Comparison of ENCODE assay signal across 30 mouse cellular contexts in genomic region chr6:53982047-53982600, GRCm38 (mm10). TPM values are rescaled to one million over a fixed set of nuclear protein-coding genes. Genes with fewer than 3 reads are reported as not detected.
DNase-seq lines count a peak whose midpoint lies in the region; ATAC-seq lines count a peak whose summit lies in the region.
"Had no signal": no experiment of that assay in that cellular context is flagged by ENCODE, and none has a peak within 500 bp of the region (broad histone marks: within the 10 kb centered on the region; RNA-seq: fewer than 3 reads in every experiment).

No protein-coding gene starts in this region.

- no peak overlapping the region for H3K27ac ChIP-seq in lung, embryonic 16.5 days (ENCODE audit: low read length)
- H3K27ac ChIP-seq in intestine, embryonic 16.5 days (ENCODE audit: low read length) = no peak overlapping the region
- H3K27ac ChIP-seq in kidney, embryonic 15.5 days = no peak overlapping the region
- H3K27ac ChIP-seq: gastrocnemius, adult 2 months; heart, adult 2 months; heart, embryonic 13.5 days; liver, embryonic 12.5 days; midbrain, embryonic 12.5 days; stomach, embryonic 15.5 days had no signal

- peaks cover 7% of the 10 kb centered on the region for H3K4me1 ChIP-seq in lung, embryonic 16.5 days (replicated peaks; ENCODE audit: control insufficient read depth, insufficient read depth, low read length)
- H3K4me1 ChIP-seq in intestine, embryonic 16.5 days (ENCODE audit: control insufficient read depth, insufficient read depth, low read length) = peaks cover 10% of the 10 kb centered on the region; the same call in 1 of the 2 replicates
- H3K4me1 ChIP-seq in kidney, embryonic 15.5 days = peaks cover 22% of the 10 kb centered on the region

- no peak overlapping the region for H3K9ac ChIP-seq in lung, embryonic 16.5 days (ENCODE audit: low read length)
- H3K9ac ChIP-seq in intestine, embryonic 16.5 days (ENCODE audit: low read depth, low read length) = no peak overlapping the region
- no peak overlapping the region for H3K9ac ChIP-seq in kidney, embryonic 15.5 days
- H3K9ac ChIP-seq: heart, embryonic 13.5 days; liver, embryonic 12.5 days; liver, postnatal 0 days; midbrain, embryonic 12.5 days; stomach, embryonic 15.5 days had no signal

- no peaks in the 10 kb centered on the region for H3K9me3 ChIP-seq in lung, embryonic 16.5 days (ENCODE audit: control insufficient read depth, low read length)
- H3K9me3 ChIP-seq in intestine, embryonic 16.5 days (ENCODE audit: control insufficient read depth, low read length) = no peaks in the 10 kb centered on the region
- H3K9me3 ChIP-seq in kidney, embryonic 15.5 days (replicated peaks) = no peaks in the 10 kb centered on the region
- H3K9me3 ChIP-seq: heart, embryonic 13.5 days; liver, embryonic 12.5 days; midbrain, embryonic 12.5 days; stomach, embryonic 15.5 days had no signal

- H3K36me3 ChIP-seq in lung, embryonic 16.5 days (ENCODE audit: control insufficient read depth, insufficient read depth, low read length) = no peaks in the 10 kb centered on the region
- no peaks in the 10 kb centered on the region for H3K36me3 ChIP-seq in intestine, embryonic 16.5 days (ENCODE audit: control insufficient read depth, insufficient read depth, low read length)
- H3K36me3 ChIP-seq in kidney, embryonic 15.5 days = no peaks in the 10 kb centered on the region
- H3K36me3 ChIP-seq: heart, embryonic 13.5 days; liver, embryonic 12.5 days; midbrain, embryonic 12.5 days; stomach, embryonic 15.5 days had no signal

- WGBS in lung, embryonic 16.5 days = 51% methylated on average over 9 of the region's 9 CpGs
- 40% methylated on average over 9 of the region's 9 CpGs for WGBS in intestine, embryonic 16.5 days
- WGBS in kidney, embryonic 15.5 days = 46% methylated on average over 9 of the region's 9 CpGs

- peak; percentile 45 for DNase-seq in embryo, embryonic 11 days
- no peak for DNase-seq in embryo, embryonic 10 days (ENCODE audit: low spot score)
- DNase-seq in lung, postnatal 14 days = no peak
- peak; percentile 63 for DNase-seq in retina, postnatal 1 day
- DNase-seq: adrenal gland, postnatal 14 days; cerebellum, adult 11 months; cerebellum, adult 9-10 months; cerebellum, postnatal 36 days; gastrocnemius, adult 2 months; gastrocnemius, postnatal 36 days; heart, adult 2 months; kidney, adult 9 months; kidney, postnatal 14 days; layer of hippocampus, adult 9-11 months; liver, postnatal 0 days; right cerebral cortex, postnatal 14 days had no signal

- no peak overlapping the region for H3K4me3 ChIP-seq in lung, embryonic 16.5 days (ENCODE audit: low read length)
- H3K4me3 ChIP-seq in intestine, embryonic 16.5 days (ENCODE audit: low read length) = no peak overlapping the region
- H3K4me3 ChIP-seq in kidney, embryonic 15.5 days (replicated peaks) = no peak overlapping the region
- H3K4me3 ChIP-seq: gastrocnemius, adult 2 months; heart, adult 2 months; heart, embryonic 13.5 days; liver, embryonic 12.5 days; midbrain, embryonic 12.5 days; stomach, embryonic 15.5 days had no signal

- H3K4me2 ChIP-seq in lung, embryonic 16.5 days (ENCODE audit: low read depth, low read length) = no peak overlapping the region
- no peak overlapping the region for H3K4me2 ChIP-seq in intestine, embryonic 16.5 days (ENCODE audit: low read depth, low read length)
- H3K4me2 ChIP-seq in kidney, embryonic 15.5 days = no peak overlapping the region
- H3K4me2 ChIP-seq: heart, embryonic 13.5 days; midbrain, embryonic 12.5 days; stomach, embryonic 15.5 days had no signal

- H3K27me3 ChIP-seq in lung, embryonic 16.5 days (ENCODE audit: control insufficient read depth, insufficient read depth, low read depth, low read length) = no peaks in the 10 kb centered on the region
- H3K27me3 ChIP-seq in intestine, embryonic 16.5 days (replicated peaks; ENCODE audit: control insufficient read depth, insufficient read depth, low read length) = no peaks in the 10 kb centered on the region
- H3K27me3 ChIP-seq in kidney, embryonic 15.5 days = peaks cover 50% of the 10 kb centered on the region
- H3K27me3 ChIP-seq: Patski; stomach, embryonic 15.5 days had no signal

- peak; percentile 38 for ATAC-seq in lung, embryonic 16.5 days (ENCODE audit: low read depth)
- peak; percentile 60 for ATAC-seq in intestine, embryonic 16.5 days
- ATAC-seq in kidney, embryonic 15.5 days (replicated peaks; ENCODE audit: low FRiP score) = no peak
- no peak for ATAC-seq in CD4-positive, CD25-positive, alpha-beta regulatory T cell, adult 4 months
- ATAC-seq: forebrain, embryonic 14.5 days; hindbrain, embryonic 16.5 days; liver, postnatal 0 days; Patski had no signal

RNA-seq across cellular contexts. Expression of gene Cpvl, which starts 3.7 kb away (rescaled TPM):
- 0.10 TPM in 1 of 2 replicates, not detected in the other for polyA plus RNA-seq in lung, embryonic 16.5 days (2015; fragmentation: Nextera tagmentation; extraction: Ambion mirVana)
- polyA plus RNA-seq in intestine, embryonic 16.5 days (2015; fragmentation: Nextera tagmentation; extraction: Ambion mirVana) = 0.09 and 0.34 TPM in 2 replicates
- polyA plus RNA-seq in kidney, embryonic 15.5 days (2015; fragmentation: Nextera tagmentation; extraction: Ambion mirVana) = 0.18 and 0.34 TPM in 2 replicates
- polyA plus RNA-seq in CD4-positive, CD25-positive, alpha-beta regulatory T cell, adult 4 months (2017; shearing (Covaris generic)) = not detected
- polyA plus RNA-seq: forebrain, embryonic 14.5 days; frontal cortex, adult 2 months; heart, adult 2 months; heart, embryonic 13.5 days; intestine, embryonic 14.5 days; liver, embryonic 12.5 days; liver, postnatal 0 days; midbrain, embryonic 12.5 days; urinary bladder, adult 2 months had no signal

RNA-seq across cellular contexts. Expression of gene Chn2, which starts 57.2 kb away (rescaled TPM):
- 9.4 and 11.1 TPM in 2 replicates for polyA plus RNA-seq in lung, embryonic 16.5 days (2015; fragmentation: Nextera tagmentation; extraction: Ambion mirVana)
- polyA plus RNA-seq in intestine, embryonic 16.5 days (2015; fragmentation: Nextera tagmentation; extraction: Ambion mirVana) = 20.2 and 20.8 TPM in 2 replicates
- 15.5 and 16.8 TPM in 2 replicates for polyA plus RNA-seq in kidney, embryonic 15.5 days (2015; fragmentation: Nextera tagmentation; extraction: Ambion mirVana)
- polyA plus RNA-seq in CD4-positive, CD25-positive, alpha-beta regulatory T cell, adult 4 months (2017; shearing (Covaris generic)) = 10 to 100 TPM in 1 of 2 experiments, 1 to 10 TPM in 1; 3.1 to 10.5 TPM

Comparison
In these comparisons a context has a peak if more than half of its experiments do, and no peak if none do; other contexts are left out.
1. DNase-seq: peak in embryo, embryonic 11 days (single experiment) and retina, postnatal 1 day (single experiment); none in embryo, embryonic 10 days (single experiment) and lung, postnatal 14 days (single experiment).
2. ATAC-seq: peak in lung, embryonic 16.5 days (single experiment) and intestine, embryonic 16.5 days (single experiment); none in kidney, embryonic 15.5 days (single experiment) and CD4-positive, CD25-positive, alpha-beta regulatory T cell, adult 4 months (single experiment).